Mouse (Mus musculus): Measurements from ENCODE around the gene 2510009E07Rik. TPM values are rescaled to one million over a fixed set of nuclear protein-coding genes. Genes with fewer than 3 reads are reported as not detected.
A peak's percentile ranks its signal among the peaks of the same experiment; 100 is the strongest.

Gene 2510009E07Rik
- polyA plus RNA-seq, 1 experiment from 2014 or later = 21.7 TPM

DNA sequence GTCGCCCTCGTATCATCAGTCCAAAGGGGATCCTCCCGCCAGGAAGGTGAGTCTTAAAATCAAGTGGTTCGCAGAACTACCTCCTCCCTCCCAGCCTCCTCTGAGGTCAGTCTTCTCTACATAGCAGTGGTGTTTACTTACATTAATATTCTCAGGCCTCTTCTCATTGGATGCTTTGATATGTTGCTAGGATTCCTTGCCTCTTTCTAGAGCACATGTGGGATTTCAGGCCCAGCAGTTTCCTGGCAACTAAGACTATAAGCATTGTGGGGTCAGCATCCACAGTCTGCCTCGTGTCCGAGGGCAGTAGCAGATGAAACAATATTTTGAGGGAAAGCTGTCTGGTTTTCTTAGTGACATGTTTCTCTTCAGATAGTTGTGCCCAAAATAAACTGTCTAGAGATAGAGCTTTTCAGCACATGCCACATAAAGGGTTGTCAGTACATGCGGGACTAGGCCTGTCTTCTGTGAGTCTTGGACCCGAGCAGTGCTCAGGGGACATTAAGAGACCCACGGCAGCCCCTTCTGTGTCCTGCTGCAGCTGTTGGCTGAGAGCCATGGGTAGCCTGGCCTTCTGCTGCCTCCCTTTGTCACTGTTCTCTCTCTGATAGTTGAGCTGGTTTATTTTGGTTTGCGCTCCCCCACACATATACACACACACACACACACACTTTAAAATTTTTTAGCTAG is 86.1 kb downstream of the 2510009E07Rik start:
- 53% methylated on average over 10 of the region's 10 CpGs for WGBS
- peak overlapping the region; percentile 45 for H3K27ac ChIP-seq (ENCODE audit: low read length)

DNA sequence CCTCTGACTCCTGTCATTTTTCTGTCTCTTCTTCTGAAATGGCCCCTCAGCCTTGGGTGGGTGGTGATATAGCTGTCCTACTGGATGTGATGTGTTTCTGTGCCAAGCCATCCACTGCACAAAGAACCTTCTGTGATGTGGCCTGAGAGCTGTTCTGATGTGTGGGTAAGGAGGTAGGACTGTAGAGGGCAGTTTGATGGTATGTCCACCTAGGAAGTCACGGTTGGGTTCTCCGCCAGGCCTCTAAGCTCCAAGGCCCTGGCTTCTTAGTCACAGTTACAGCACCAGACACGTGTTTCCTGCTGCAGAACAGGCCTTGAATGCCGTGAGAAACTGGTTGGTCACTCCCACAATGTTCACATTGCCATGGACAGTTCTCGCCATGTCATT is 86.8 kb downstream of the 2510009E07Rik start:
- Histone ChIP-seq H3K4me2 (ENCODE audit: low read depth, low read length) (no peak overlapping the region), H3K36me3 (ENCODE audit: control insufficient read depth, insufficient read depth, low read length) (no peaks in the 10 kb centered on the region), H3K4me3 (ENCODE audit: low read length) (no peak overlapping the region), H3K9ac (ENCODE audit: low read length) (no peak overlapping the region), H3K27ac (ENCODE audit: low read length) (peak overlapping the region; percentile 45; the same call in 1 of the 2 replicates), H3K27me3 (ENCODE audit: control insufficient read depth, insufficient read depth, low read depth, low read length) (no peaks in the 10 kb centered on the region), H3K9me3 (ENCODE audit: control insufficient read depth, low read length) (no peaks in the 10 kb centered on the region), H3K4me1 (replicated peaks; ENCODE audit: control insufficient read depth, insufficient read depth, low read length) (peaks cover 18% of the 10 kb centered on the region)
- no peak for ATAC-seq (ENCODE audit: low read depth)
- 67% methylated on average over 5 of the region's 5 CpGs for WGBS

More for the DNA sequence above, 86.1 kb downstream of the 2510009E07Rik start:
- Histone ChIP-seq H3K9ac (ENCODE audit: low read length) (no peak overlapping the region), H3K4me2 (ENCODE audit: low read depth, low read length) (no peak overlapping the region), H3K36me3 (ENCODE audit: control insufficient read depth, insufficient read depth, low read length) (no peaks in the 10 kb centered on the region), H3K4me1 (replicated peaks; ENCODE audit: control insufficient read depth, insufficient read depth, low read length) (peaks cover 18% of the 10 kb centered on the region), H3K4me3 (ENCODE audit: low read length) (no peak overlapping the region), H3K27me3 (ENCODE audit: control insufficient read depth, insufficient read depth, low read depth, low read length) (no peaks in the 10 kb centered on the region), H3K9me3 (ENCODE audit: control insufficient read depth, low read length) (no peaks in the 10 kb centered on the region)
- peak; percentile 77 for ATAC-seq (ENCODE audit: low read depth)

GRCm38 (mm10) chr16:21607021-21607650 is 87.3 kb downstream of the 2510009E07Rik start:
- peaks cover 18% of the 10 kb centered on the region for H3K4me1 ChIP-seq (replicated peaks; ENCODE audit: control insufficient read depth, insufficient read depth, low read length)
- H3K36me3 ChIP-seq (ENCODE audit: control insufficient read depth, insufficient read depth, low read length) = no peaks in the 10 kb centered on the region
- no peak overlapping the region for H3K9ac ChIP-seq (ENCODE audit: low read length)
- H3K27ac ChIP-seq (ENCODE audit: low read length) = peak overlapping the region; percentile 45; the same call in 1 of the 2 replicates
- H3K27me3 ChIP-seq (ENCODE audit: control insufficient read depth, insufficient read depth, low read depth, low read length) = no peaks in the 10 kb centered on the region
- no peaks in the 10 kb centered on the region for H3K9me3 ChIP-seq (ENCODE audit: control insufficient read depth, low read length)
- no peak overlapping the region for H3K4me2 ChIP-seq (ENCODE audit: low read depth, low read length)
- 55% methylated on average over 8 of the region's 8 CpGs for WGBS
- no peak overlapping the region for H3K4me3 ChIP-seq (ENCODE audit: low read length)
- ATAC-seq (ENCODE audit: low read depth) = no peak

DNA sequence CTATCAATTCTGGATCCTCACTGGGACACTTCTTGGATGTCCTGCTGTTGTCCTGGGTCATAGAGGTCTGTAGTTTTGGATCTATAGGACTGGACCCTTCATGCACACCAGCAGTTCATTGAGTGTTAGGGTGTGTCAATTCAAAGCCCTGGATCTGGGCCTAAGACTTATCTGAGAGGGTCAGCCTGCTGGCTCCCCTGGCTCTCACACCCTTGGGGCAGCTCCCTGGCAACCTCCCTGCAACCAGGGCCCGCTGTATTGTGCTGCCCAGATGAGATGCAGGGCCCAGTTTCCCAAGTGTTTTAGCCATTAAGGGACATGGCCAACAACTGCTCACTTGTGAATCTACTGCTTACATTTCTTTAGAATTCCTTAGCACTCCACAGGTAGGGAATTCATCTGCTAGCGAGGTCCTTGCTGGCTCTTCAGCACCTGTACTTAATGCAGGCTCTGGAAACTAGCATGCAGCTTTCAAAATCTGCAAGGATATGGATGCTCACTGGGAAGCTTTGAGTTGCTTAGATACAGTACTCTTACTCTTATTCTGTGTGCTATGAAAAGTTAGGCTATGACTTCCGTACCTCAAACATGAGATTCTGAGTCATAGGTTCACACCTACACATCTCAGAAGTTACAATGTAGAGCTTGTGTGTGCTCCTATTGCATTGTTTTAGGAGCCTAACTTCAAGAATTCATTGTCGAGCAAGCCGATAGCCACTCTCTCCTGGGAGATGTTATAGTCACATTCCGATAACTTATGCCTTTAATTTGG is 88.0 kb downstream of the 2510009E07Rik start:
- Histone ChIP-seq H3K9me3 (ENCODE audit: control insufficient read depth, low read length) (no peaks in the 10 kb centered on the region), H3K36me3 (ENCODE audit: control insufficient read depth, insufficient read depth, low read length) (no peaks in the 10 kb centered on the region), H3K27me3 (ENCODE audit: control insufficient read depth, insufficient read depth, low read depth, low read length) (no peaks in the 10 kb centered on the region), H3K9ac (ENCODE audit: low read length) (no peak overlapping the region), H3K27ac (ENCODE audit: low read length) (0 out of 2 replicates have a peak overlapping the region, but pooled peaks have one; percentile 12), H3K4me2 (ENCODE audit: low read depth, low read length) (no peak overlapping the region), H3K4me1 (replicated peaks; ENCODE audit: control insufficient read depth, insufficient read depth, low read length) (peaks cover 18% of the 10 kb centered on the region), H3K4me3 (ENCODE audit: low read length) (no peak overlapping the region)
- WGBS = 81% methylated on average over 6 of the region's 6 CpGs
- peak; percentile 37; the same call in 1 of the 2 replicates for ATAC-seq (ENCODE audit: low read depth)

GRCm38 (mm10) chr16:21604354-21604753 is 90.1 kb downstream of the 2510009E07Rik start:
- ATAC-seq (ENCODE audit: low read depth) = no peak
- Histone ChIP-seq H3K9me3 (ENCODE audit: control insufficient read depth, low read length) (no peaks in the 10 kb centered on the region), H3K27ac (ENCODE audit: low read length) (no peak overlapping the region), H3K9ac (ENCODE audit: low read length) (no peak overlapping the region), H3K4me1 (replicated peaks; ENCODE audit: control insufficient read depth, insufficient read depth, low read length) (peaks cover 18% of the 10 kb centered on the region), H3K36me3 (ENCODE audit: control insufficient read depth, insufficient read depth, low read length) (no peaks in the 10 kb centered on the region), H3K27me3 (ENCODE audit: control insufficient read depth, insufficient read depth, low read depth, low read length) (no peaks in the 10 kb centered on the region), H3K4me3 (ENCODE audit: low read length) (no peak overlapping the region), H3K4me2 (ENCODE audit: low read depth, low read length) (no peak overlapping the region)
- WGBS = 78% methylated on average over 6 of the region's 6 CpGs

Other genes starting within 250 kb of the 2510009E07Rik start
- gene Ehhadh, start 93.1 kb upstream of the 2510009E07Rik start, polyA plus RNA-seq (2015; fragmentation: Nextera tagmentation; extraction: Ambion mirVana) = 2.4 and 2.6 TPM in 2 replicates
- 0.44 and 0.47 TPM in 2 replicates for gene Map3k13, start 99.7 kb upstream of the 2510009E07Rik start, polyA plus RNA-seq (2015; fragmentation: Nextera tagmentation; extraction: Ambion mirVana)